24 mouse cellular contexts compared by ENCODE assay signal in genomic region chr9:100474056-100474455, GRCm38 (mm10). TPM values are rescaled to one million over a fixed set of nuclear protein-coding genes. Genes with fewer than 3 reads are reported as not detected.
A peak's percentile ranks its signal among the peaks of the same experiment; 100 is the strongest.
DNase-seq lines count a peak whose midpoint lies in the region; ATAC-seq lines count a peak whose summit lies in the region.
"Had no signal": no experiment of that assay in that cellular context is flagged by ENCODE, and none has a peak within 500 bp of the region (broad histone marks: within the 10 kb centered on the region; RNA-seq: fewer than 3 reads in every experiment).

No protein-coding gene starts in this region.

- H3K27me3 ChIP-seq in kidney, embryonic 16.5 days (ENCODE audit: insufficient read depth, low read length) = no peaks in the 10 kb centered on the region
- no peaks in the 10 kb centered on the region for H3K27me3 ChIP-seq in limb, embryonic 10.5 days (ENCODE audit: low read depth, poor library complexity, severe bottlenecking)
- H3K27me3 ChIP-seq: CH12.LX; embryonic facial prominence, embryonic 12.5 days; Patski had no signal

- H3K27ac ChIP-seq in kidney, embryonic 16.5 days (ENCODE audit: low read length) = no peak overlapping the region
- no peak overlapping the region for H3K27ac ChIP-seq in limb, embryonic 10.5 days
- H3K27ac ChIP-seq: embryonic facial prominence, embryonic 10.5 days; embryonic facial prominence, embryonic 12.5 days had no signal

- no peak overlapping the region for H3K4me2 ChIP-seq in kidney, embryonic 16.5 days (replicated peaks; ENCODE audit: low read depth, low read length)
- H3K4me2 ChIP-seq: embryonic facial prominence, embryonic 12.5 days had no signal

- ATAC-seq in kidney, embryonic 16.5 days (ENCODE audit: low FRiP score, low TSS enrichment) = no peak
- ATAC-seq: activated CD4-positive, CD25-positive, alpha-beta regulatory T cell, adult 4 months; CD4-positive, CD25-positive, alpha-beta regulatory T cell, adult 4 months; forebrain, embryonic 14.5 days; Patski had no signal

- intact Hi-C loops in left cerebral cortex, postnatal 10 days (cut with DNase I) = no loop called here

- H3K4me3 ChIP-seq in kidney, embryonic 16.5 days (ENCODE audit: low read length) = no peak overlapping the region
- H3K4me3 ChIP-seq in limb, embryonic 10.5 days = no peak overlapping the region
- H3K4me3 ChIP-seq: embryonic facial prominence, embryonic 10.5 days; embryonic facial prominence, embryonic 12.5 days had no signal

- no peak overlapping the region for H3K9ac ChIP-seq in kidney, embryonic 16.5 days (replicated peaks; ENCODE audit: low read length)
- H3K9ac ChIP-seq: embryonic facial prominence, embryonic 12.5 days had no signal

- 78% methylated on average over 1 of the region's 1 CpGs for WGBS in kidney, embryonic 16.5 days
- WGBS in limb, embryonic 10.5 days = 95% methylated on average over 1 of the region's 1 CpGs

- 0 out of 2 replicates have a peak, but pooled peaks cover 4% of the 10 kb centered on the region for H3K4me1 ChIP-seq in kidney, embryonic 16.5 days (ENCODE audit: insufficient read depth, low read length)
- 0 out of 2 replicates have a peak, but pooled peaks cover 5% of the 10 kb centered on the region for H3K4me1 ChIP-seq in limb, embryonic 10.5 days
- H3K4me1 ChIP-seq: embryonic facial prominence, embryonic 12.5 days had no signal

- H3K36me3 ChIP-seq in kidney, embryonic 16.5 days (ENCODE audit: insufficient read depth, low read length) = 0 out of 2 replicates have a peak, but pooled peaks cover 2% of the 10 kb centered on the region
- 0 out of 2 replicates have a peak, but pooled peaks cover 2% of the 10 kb centered on the region for H3K36me3 ChIP-seq in limb, embryonic 10.5 days
- H3K36me3 ChIP-seq: embryonic facial prominence, embryonic 12.5 days had no signal

- peaks cover 13% of the 10 kb centered on the region for H3K9me3 ChIP-seq in kidney, embryonic 16.5 days (ENCODE audit: low read length)
- no peaks in the 10 kb centered on the region for H3K9me3 ChIP-seq in limb, embryonic 10.5 days (replicated peaks)

- peak; percentile 2 for DNase-seq in gastrocnemius, postnatal 25 days
- no peak for DNase-seq in gastrocnemius, adult 8-10 months (ENCODE audit: low spot score in 2 of 2)
- peak; percentile 35 to 37 for DNase-seq in kidney, adult 8-10 months
- DNase-seq in kidney, adult 18-20 months = no peak
- peak; percentile 28 to 29 for DNase-seq in kidney, postnatal 36 days
- peak; percentile 7 for DNase-seq in limb, embryonic 10.5 days (ENCODE audit: low spot score)
- no peak for DNase-seq in left cerebral cortex, postnatal 10 days (ENCODE audit: extremely low spot score in 1 of 2, low spot score in 2 of 2)
- DNase-seq: adrenal gland, adult 8-10 months; adrenal gland, postnatal 14 days; adrenal gland, postnatal 36 days; B cell, adult 2 months; cerebellum, adult 11-12 months; cerebellum, adult 2 months; cerebellum, adult 9-10 months; cerebellum, postnatal 10 days; cerebellum, postnatal 25 days had no signal

RNA-seq across cellular contexts. Expression of gene Il20rb, which starts 12.5 kb away (rescaled TPM):
- total RNA-seq in gastrocnemius, postnatal 25 days (2021) = 1 to 10 TPM; 1.3 to 1.7 TPM
- total RNA-seq in gastrocnemius, adult 8-10 months (2022) = 1 to 10 TPM in 2 of 4 experiments, under 1 TPM in 2; 0.82 to 2.8 (median 1.4) TPM
- 0.75 and 1.1 TPM in 2 replicates for polyA plus RNA-seq in kidney, embryonic 16.5 days (2015; fragmentation: Nextera tagmentation; extraction: Ambion mirVana)
- polyA plus RNA-seq in limb, embryonic 10.5 days (2016; fragmentation: Nextera tagmentation; extraction: Ambion mirVana) = 1.5 and 1.6 TPM in 2 replicates
- 1 to 10 TPM in 1 of 2 experiments, under 1 TPM in 1; 0.77 to 1.5 TPM for total RNA-seq in left cerebral cortex, postnatal 10 days (2021)

Comparison
In these comparisons a context has a peak if more than half of its experiments do, and no peak if none do; other contexts are left out.
1. DNase-seq: peak in gastrocnemius, postnatal 25 days (single experiment), kidney, adult 8-10 months (2 of 2), kidney, postnatal 36 days (2 of 2) and limb, embryonic 10.5 days (single experiment); none in gastrocnemius, adult 8-10 months (0 of 2), kidney, adult 18-20 months (single experiment) and left cerebral cortex, postnatal 10 days (0 of 2).